Mouse (Mus musculus) brain, embryonic 14.5 days (tissue): ENCODE measurements around the gene Eml5.

ENCODE experiments used
- CTCF ChIP-seq: fragments of 200-500 bp; IDR thresholded peaks from 2 replicates; pipeline ENCODE4 v1.5.1; 2012; ENCODE audit warnings: inconsistent platforms, mild to moderate bottlenecking, moderate library complexity, borderline replicate concordance; ENCODE audit not compliant: insufficient read depth, insufficient read length; ENCODE audit errors: extremely low read depth
- POLR2A ChIP-seq: fragments of 200-500 bp; IDR thresholded peaks from 2 replicates; pipeline ENCODE4 v1.6.1; 2012; ENCODE audit warnings: mild to moderate bottlenecking, inconsistent platforms, borderline replicate concordance; ENCODE audit not compliant: poor library complexity, insufficient read depth, insufficient read length, severe bottlenecking; ENCODE audit errors: extremely low read depth

- no peak for TF ChIP-seq POLR2A
- no peak for TF ChIP-seq CTCF
Observed at GRCm38 (mm10) chr12:98900341-98900880, 873 bp downstream of the Eml5 start.
